Mouse (Mus musculus): Measurements from ENCODE around the gene 4930407I10Rik. TPM values are rescaled to one million over a fixed set of nuclear protein-coding genes. Genes with fewer than 3 reads are reported as not detected.

Gene 4930407I10Rik
- polyA plus RNA-seq, 1 experiment from 2014 or later = not detected

DNA sequence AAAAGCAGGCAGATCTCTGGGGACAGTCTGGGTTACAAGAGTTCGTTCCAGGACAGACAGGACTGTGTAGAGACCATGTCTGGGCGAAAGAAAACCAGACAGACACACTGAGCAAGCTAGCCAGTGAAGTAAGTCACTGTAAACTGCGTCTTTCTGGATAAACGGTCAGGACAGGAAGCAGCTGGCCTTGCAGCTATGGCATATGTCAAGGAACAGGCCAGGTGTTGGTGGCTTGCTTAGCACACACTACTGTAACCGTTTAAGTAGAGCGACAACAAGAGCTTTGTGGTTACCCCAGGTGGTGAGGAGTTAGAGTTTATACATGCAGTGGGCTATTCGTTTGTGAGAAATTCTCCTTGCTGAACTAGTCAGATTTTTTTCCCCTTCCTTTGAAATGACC lies 31.2 kb upstream of the 4930407I10Rik start:
- Histone ChIP-seq H3K4me1 (replicated peaks) (no peaks in the 10 kb centered on the region), H3K27me3 (no peaks in the 10 kb centered on the region), H3K9ac (no peak overlapping the region), H3K9me3 (no peaks in the 10 kb centered on the region), H3K36me3 (peaks cover 97% of the 10 kb centered on the region), H3K4me3 (no peak overlapping the region), H3K4me2 (no peak overlapping the region), H3K27ac (no peak overlapping the region)
- 92% methylated on average over 7 of the region's 7 CpGs for WGBS
- ATAC-seq (ENCODE audit: low FRiP score) = no peak

DNA sequence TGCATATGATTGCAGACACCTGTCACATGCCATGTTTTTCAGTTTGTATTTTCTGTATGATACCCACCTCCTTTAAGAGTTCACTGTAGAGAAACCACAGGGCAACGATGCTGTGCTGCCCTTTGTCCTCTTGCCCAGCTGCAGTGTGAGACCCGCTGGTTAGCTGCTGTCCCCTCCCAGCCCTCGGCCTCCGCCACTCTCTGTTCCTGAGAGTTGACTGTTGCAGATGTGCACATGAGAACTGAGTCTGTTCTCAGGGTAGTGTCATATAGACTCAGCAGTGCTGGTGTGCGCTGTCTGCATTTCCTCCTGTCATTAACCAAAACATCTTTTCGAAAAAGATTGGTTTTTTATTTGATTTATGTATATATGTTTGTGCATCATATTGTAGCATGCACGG lies 26.6 kb upstream of the 4930407I10Rik start:
- Histone ChIP-seq H3K9ac (no peak overlapping the region), H3K4me3 (no peak overlapping the region), H3K27me3 (no peaks in the 10 kb centered on the region), H3K4me1 (replicated peaks) (no peaks in the 10 kb centered on the region), H3K27ac (no peak overlapping the region), H3K9me3 (no peaks in the 10 kb centered on the region), H3K4me2 (no peak overlapping the region), H3K36me3 (peaks cover 90% of the 10 kb centered on the region)
- WGBS = 93% methylated on average over 7 of the region's 7 CpGs
- no peak for ATAC-seq (ENCODE audit: low FRiP score)

DNA sequence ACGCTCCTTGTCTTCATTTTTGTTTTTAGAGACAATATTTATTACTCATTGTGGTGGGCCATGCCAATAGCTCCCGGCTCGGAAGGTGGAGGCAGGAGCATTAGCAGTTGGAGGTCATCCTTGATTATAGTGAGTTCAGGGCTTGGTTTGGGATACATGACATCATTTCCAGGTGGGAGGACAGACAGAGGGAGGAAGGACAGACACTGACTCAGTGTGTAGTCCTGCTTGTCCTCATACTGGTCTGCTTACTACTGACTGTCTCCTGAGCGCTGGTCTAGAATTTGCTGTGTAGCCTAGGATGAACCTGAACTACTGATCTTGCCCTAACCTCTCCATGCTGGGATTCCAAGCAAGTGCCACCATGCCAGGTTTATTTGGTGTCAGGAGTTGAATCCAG lies 25.2 kb upstream of the 4930407I10Rik start, which contains the start of gene Desi1:
Gene Desi1 (minus strand): TSS at position 101 of the 400 bp plus-strand sequence.
- Histone ChIP-seq H3K27me3 (no peaks in the 10 kb centered on the region), H3K4me3 (no peak within 1 kb of the TSS), H3K36me3 (peaks cover 90% of the 10 kb centered on the region), H3K4me1 (replicated peaks) (no peaks in the 10 kb centered on the region), H3K27ac (no peak within 1 kb of the TSS), H3K9me3 (no peaks in the 10 kb centered on the region), H3K9ac (no peak within 1 kb of the TSS), H3K4me2 (no peak within 1 kb of the TSS)
- ATAC-seq (ENCODE audit: low FRiP score) = no peak
- 94% methylated on average over 4 of the region's 4 CpGs for WGBS

DNA sequence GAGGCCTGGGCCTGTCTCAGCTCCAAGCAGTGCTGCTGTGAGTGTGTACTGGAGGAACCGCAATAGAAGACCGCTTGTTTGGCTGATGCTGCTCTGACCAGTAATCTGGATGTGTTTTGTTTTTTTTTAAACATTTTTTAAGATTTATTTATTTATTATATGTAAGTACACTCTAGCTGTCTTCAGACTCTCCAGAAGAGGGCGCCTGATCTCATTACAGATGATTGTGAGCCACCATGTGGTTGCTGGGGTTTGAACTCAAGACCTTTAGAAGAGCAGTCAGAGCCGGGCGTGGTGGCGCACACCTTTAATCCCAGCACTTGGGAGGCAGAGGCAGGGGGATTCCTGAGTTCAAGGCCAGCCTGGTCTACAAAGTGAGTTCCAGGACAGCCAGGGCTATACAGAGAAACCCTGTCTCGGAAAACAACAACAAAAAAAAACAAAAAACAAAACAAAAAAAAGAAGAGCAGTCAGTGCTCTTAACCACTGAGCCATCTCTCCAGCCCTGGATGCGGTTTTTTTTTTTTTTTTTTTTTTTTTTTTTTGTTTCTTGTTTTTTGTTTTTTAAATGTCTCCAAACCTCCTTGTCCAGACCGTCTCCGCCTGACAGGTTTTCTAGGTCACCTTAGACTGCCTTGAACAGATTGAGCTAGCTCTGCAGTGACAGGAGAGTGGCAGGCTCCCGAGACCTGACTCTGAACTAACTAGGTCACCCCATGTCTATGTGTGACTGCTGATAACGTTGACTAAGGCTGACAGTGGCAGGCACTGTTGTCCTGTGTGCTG lies 22.9 kb upstream of the 4930407I10Rik start:
- Histone ChIP-seq H3K4me3 (no peak overlapping the region), H3K4me2 (no peak overlapping the region), H3K27ac (no peak overlapping the region), H3K9me3 (no peaks in the 10 kb centered on the region), H3K36me3 (peaks cover 90% of the 10 kb centered on the region), H3K4me1 (replicated peaks) (no peaks in the 10 kb centered on the region), H3K27me3 (no peaks in the 10 kb centered on the region), H3K9ac (no peak overlapping the region)
- 83% methylated on average over 12 of the region's 12 CpGs for WGBS
- ATAC-seq (ENCODE audit: low FRiP score) = no peak

DNA sequence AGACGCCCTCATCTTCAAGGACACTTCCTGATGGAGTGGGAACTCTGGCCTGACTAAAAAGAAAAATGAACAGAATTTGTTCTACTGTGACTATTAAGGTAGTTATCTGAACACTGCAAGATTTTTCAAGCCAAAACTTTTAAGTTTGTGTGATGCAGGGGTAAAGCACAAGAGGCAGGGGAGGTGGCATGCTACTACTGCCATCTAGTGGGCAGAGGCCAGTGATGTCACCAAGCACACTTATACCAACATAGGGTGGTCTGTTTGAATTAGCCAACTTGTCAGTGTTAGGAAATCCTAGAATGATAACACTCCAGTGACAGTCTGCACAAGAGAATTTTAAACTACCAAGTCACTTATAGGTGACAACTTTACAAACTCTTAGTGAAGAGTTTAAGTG lies 18.3 kb upstream of the 4930407I10Rik start:
- peaks cover 11% of the 10 kb centered on the region for H3K4me1 ChIP-seq (replicated peaks)
- H3K9me3 ChIP-seq = no peaks in the 10 kb centered on the region
- H3K36me3 ChIP-seq = peaks cover 64% of the 10 kb centered on the region
- H3K27me3 ChIP-seq = no peaks in the 10 kb centered on the region
- H3K9ac ChIP-seq = no peak overlapping the region
- H3K4me3 ChIP-seq = no peak overlapping the region
- WGBS = 98% methylated on average over 1 of the region's 1 CpGs
- no peak overlapping the region for H3K4me2 ChIP-seq
- no peak overlapping the region for H3K27ac ChIP-seq
- ATAC-seq (ENCODE audit: low FRiP score) = no peak

DNA sequence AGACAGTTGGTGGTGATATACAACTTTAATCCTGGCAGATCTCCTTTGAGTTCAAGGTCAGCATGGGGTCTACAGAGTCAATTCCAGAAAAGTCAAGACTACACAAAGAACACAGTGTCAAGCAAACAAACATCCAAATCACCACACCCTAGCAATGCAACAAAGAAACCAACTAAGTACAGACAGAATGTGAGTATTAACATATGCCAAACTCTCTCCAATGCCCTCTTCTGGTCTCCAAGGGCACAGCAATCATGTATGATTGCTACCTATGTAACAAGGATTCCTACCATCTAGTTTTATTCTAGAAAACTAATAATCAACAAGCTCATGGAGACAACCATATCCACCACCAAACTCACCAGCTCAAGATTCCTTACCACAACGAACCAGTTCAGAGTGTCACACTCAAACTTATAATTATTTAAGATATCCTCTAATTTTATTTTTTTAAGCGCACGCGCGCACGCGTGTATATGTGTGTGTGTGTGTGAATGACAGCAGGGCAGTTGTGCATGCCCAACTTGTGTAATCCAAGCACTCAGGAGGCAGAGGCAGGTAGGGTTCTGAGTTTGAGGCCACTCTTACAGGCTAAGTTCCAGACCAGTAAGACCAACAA lies 14.7 kb upstream of the 4930407I10Rik start:
- Histone ChIP-seq H3K4me3 (no peak overlapping the region), H3K9me3 (no peaks in the 10 kb centered on the region), H3K9ac (no peak overlapping the region), H3K27ac (no peak overlapping the region), H3K27me3 (no peaks in the 10 kb centered on the region), H3K36me3 (peaks cover 31% of the 10 kb centered on the region), H3K4me2 (no peak overlapping the region), H3K4me1 (replicated peaks) (peaks cover 28% of the 10 kb centered on the region)
- ATAC-seq (ENCODE audit: low FRiP score) = no peak
- 98% methylated on average over 7 of the region's 7 CpGs for WGBS

DNA sequence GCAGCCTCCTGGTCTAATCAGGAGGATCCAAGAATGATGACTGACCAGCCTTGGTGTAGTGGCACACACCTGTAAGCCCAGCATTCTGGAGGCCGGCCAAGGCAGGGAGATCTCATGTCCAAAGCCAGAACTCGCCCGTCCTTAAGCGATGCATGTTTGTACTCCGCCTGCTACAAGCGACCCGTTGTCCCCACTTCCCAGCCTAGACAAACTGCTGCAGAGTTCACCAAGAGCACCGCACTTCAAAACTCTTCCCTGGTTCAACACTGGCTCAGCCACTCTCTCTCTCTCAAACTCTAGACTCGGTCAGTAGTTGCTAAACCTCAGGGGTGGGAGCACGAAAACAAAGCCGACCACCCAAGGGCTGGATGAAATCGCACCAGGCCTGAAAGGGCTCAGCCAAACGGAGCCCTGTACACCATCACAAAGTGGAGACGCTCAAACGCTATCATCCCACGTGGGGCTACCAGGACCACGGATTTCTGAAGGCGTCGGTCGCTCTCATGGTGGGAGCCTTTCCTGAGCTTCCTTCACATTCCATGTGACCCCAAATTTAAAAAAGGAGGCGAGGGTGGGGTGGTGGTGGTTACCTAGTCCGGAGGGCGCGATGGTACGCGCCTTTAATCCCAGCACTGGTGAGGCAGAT lies 12.6 kb upstream of the 4930407I10Rik start:
- Histone ChIP-seq H3K9ac (peak overlapping the region; percentile 97), H3K36me3 (peaks cover 14% of the 10 kb centered on the region), H3K4me3 (peak overlapping the region; percentile 99), H3K4me1 (replicated peaks) (peaks cover 28% of the 10 kb centered on the region), H3K27me3 (peaks cover 3% of the 10 kb centered on the region; the same call in 1 of the 2 replicates), H3K9me3 (no peaks in the 10 kb centered on the region), H3K4me2 (peak overlapping the region; percentile 99), H3K27ac (peak overlapping the region; percentile 89; the same call in 1 of the 2 replicates)
- 5% methylated on average over 26 of the region's 26 CpGs for WGBS
- no peak for ATAC-seq (ENCODE audit: low FRiP score)

DNA sequence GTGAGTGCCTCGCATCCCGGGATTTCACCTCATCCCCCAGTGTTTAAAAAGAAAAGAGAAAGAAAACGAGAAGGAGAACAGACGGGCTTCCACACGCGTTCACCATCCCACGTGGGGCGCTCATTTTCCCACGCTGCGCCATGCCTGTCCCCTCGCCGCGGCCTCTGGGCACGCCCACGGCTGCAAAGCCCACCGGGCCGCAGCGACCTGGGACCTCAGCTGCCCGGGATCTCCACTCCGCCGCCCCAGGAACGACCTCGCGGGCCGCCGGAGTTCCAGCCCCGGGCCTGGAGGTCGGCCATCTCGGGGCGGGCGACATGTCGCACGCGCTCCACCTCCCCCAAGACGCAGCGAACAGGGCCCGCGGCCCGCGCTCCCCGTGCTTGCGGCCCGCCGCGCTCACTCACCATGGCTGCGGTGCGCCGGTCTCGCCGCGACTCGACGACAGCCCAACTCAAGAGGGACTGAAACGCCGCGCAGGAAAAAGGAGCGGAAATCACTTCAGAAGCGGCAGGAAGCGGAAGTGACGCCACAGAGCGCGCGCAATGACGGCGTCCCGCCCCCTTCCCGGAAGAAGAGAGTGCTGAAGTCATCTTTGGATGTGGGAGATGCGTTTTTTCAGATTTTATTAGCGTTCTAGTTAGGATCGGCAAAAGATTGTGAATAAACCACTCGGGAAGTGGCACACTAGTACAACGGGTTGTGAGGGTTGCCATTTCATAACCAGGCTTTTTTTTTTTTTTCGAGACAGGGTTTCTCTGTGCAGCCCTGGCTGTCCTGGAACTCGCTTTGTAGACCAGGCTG lies 11.7 kb upstream of the 4930407I10Rik start, which contains the start of gene Snu13:
Gene Snu13 (minus strand): TSS at position 519 of the 804 bp plus-strand sequence.
- WGBS = under 1% methylated on average over 72 of the region's 74 CpGs
- Histone ChIP-seq H3K27ac (peak within 1 kb of the TSS; percentile 89), H3K9me3 (no peaks in the 10 kb centered on the region), H3K27me3 (peaks cover 11% of the 10 kb centered on the region; the same call in 1 of the 2 replicates), H3K4me2 (peak within 1 kb of the TSS; percentile 99), H3K36me3 (peaks cover 13% of the 10 kb centered on the region), H3K4me3 (peak within 1 kb of the TSS; percentile 99), H3K9ac (peak within 1 kb of the TSS; percentile 97), H3K4me1 (replicated peaks) (peaks cover 28% of the 10 kb centered on the region)
- ATAC-seq (ENCODE audit: low FRiP score) = peak; percentile 91

DNA sequence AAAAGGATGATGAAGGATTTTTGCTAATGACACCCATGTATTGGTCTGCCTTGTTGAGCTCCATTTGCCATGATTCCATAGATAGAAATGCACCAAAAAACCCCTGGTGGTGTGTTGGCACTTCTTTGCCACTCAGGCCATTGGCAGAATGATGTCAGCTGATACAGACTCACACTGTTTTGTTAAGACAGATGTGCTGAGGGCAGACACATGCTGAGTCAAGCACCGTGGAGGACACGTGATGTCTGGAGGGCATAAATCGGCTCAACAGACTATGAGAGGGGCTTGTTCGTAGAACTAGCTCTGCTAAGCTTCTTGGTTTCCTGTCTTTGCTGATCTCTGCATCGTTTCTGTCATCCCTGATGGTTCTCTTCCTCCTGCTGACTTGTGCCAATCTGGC lies 6.4 kb upstream of the 4930407I10Rik start:
- Histone ChIP-seq H3K4me3 (no peak overlapping the region), H3K9ac (no peak overlapping the region), H3K4me2 (no peak overlapping the region), H3K36me3 (no peaks in the 10 kb centered on the region), H3K4me1 (replicated peaks) (peaks cover 5% of the 10 kb centered on the region; the same call in 1 of the 2 replicates), H3K27me3 (peaks cover 24% of the 10 kb centered on the region; the same call in 1 of the 2 replicates), H3K27ac (no peak overlapping the region), H3K9me3 (no peaks in the 10 kb centered on the region)
- no peak for ATAC-seq (ENCODE audit: low FRiP score)
- WGBS = 77% methylated on average over 5 of the region's 5 CpGs

DNA sequence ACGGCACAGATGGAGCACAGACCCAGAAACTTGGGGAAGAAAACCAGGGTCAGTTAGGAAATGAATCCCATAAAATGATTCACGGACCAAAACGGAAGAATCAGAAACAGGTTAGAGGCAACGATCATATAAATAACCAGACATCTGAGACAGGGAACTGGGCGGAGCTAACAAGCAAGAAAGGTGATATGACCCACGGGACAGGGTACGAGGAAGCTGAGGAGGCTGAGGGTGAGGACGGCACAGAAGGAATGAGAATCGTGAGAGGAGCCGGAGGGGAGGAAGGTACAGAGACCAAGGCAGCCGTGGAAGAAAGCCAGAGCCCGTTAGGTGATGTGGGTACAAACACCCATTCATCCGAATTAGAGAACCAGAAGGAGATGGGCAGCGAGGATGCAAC lies 5.0 kb downstream of the 4930407I10Rik start:
- ATAC-seq (ENCODE audit: low FRiP score) = no peak
- H3K4me2 ChIP-seq = no peak overlapping the region

DNA sequence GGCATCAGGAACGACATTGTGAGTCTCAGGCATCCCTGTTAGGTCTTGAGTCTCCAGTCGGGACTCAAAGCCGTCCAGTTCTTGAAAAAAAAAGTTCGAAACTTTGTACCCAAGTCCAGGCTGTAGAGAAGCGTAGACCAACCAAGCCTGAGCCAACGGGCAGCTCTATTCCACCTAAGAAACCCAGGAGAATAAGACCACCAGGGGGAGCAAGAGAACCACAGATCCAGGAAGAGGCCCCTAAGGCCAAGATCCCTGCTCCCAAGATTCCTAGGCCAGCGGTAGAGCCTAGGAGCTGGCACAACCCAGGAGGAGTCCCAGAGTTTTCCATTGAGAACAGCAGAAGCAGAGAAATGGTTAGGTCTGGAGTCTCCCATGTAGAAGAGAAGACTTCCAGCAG lies 6.6 kb downstream of the 4930407I10Rik start:
- Histone ChIP-seq H3K4me3 (no peak overlapping the region), H3K9ac (0 out of 2 replicates have a peak overlapping the region, but pooled peaks have one; percentile 29), H3K27me3 (peaks cover 69% of the 10 kb centered on the region), H3K9me3 (no peaks in the 10 kb centered on the region), H3K36me3 (no peaks in the 10 kb centered on the region), H3K4me1 (replicated peaks) (peaks cover 6% of the 10 kb centered on the region; the same call in 1 of the 2 replicates), H3K27ac (no peak overlapping the region), H3K4me2 (no peak overlapping the region)
- ATAC-seq (ENCODE audit: low FRiP score) = no peak
- 16% methylated on average over 7 of the region's 7 CpGs for WGBS

More for the DNA sequence above, 5.0 kb downstream of the 4930407I10Rik start:
- no peaks in the 10 kb centered on the region for H3K9me3 ChIP-seq
- 0 out of 2 replicates have a peak overlapping the region, but pooled peaks have one; percentile 39 for H3K9ac ChIP-seq
- no peaks in the 10 kb centered on the region for H3K36me3 ChIP-seq
- H3K27me3 ChIP-seq = peaks cover 59% of the 10 kb centered on the region
- no peak overlapping the region for H3K4me3 ChIP-seq
- H3K27ac ChIP-seq = no peak overlapping the region
- WGBS = 75% methylated on average over 14 of the region's 14 CpGs
- H3K4me1 ChIP-seq (replicated peaks) = no peaks in the 10 kb centered on the region

All from hindbrain, embryonic 13.5 days (tissue).